Mouse (Mus musculus): ENCODE results near the gene Apom. TPM values are rescaled to one million over a fixed set of nuclear protein-coding genes. Genes with fewer than 3 reads are reported as not detected.

Apom gene
- total RNA-seq (2021): not detected

- DNase-seq (ENCODE audit: low spot score in 2 of 2): no peak
- intact Hi-C loops (cut with DNase I): no loop called here
Measured at GRCm38 (mm10) chr17:35131500-35132173, at the start of gene Apom. Gene Apom (minus strand): TSS chr17:35132050.

- no peak for DNase-seq (ENCODE audit: low spot score in 2 of 2)
- intact Hi-C loops (cut with DNase I): no loop called here
Measured at GRCm38 (mm10) chr17:35180093-35180492, 48.2 kb upstream of the Apom start.

- intact Hi-C loops (cut with DNase I): loop anchor here (2.0 kb wide), 1 partner anchor 54 kb away; the partner anchor contains the start of gene Atp6v1g2
- peak in 1 of 2 experiments; percentile 49 for DNase-seq (ENCODE audit: low spot score in 2 of 2)
Measured at GRCm38 (mm10) chr17:35178528-35178927, 46.7 kb upstream of the Apom start.

GRCm38 (mm10) chr17:35175968-35176367 lies 44.1 kb upstream of the Apom start, which contains the start of gene Aif1:
Gene Aif1 (minus strand): TSS chr17:35176068.
- intact Hi-C loops (cut with DNase I): no loop called here
- no peak for DNase-seq (ENCODE audit: low spot score in 2 of 2)

- intact Hi-C loops (cut with DNase I): no loop called here
- no peak for DNase-seq (ENCODE audit: low spot score in 2 of 2)
Measured at GRCm38 (mm10) chr17:35175382-35175781, 43.5 kb upstream of the Apom start.

GRCm38 (mm10) chr17:35174201-35174977 lies 42.5 kb upstream of the Apom start:
- intact Hi-C loops (cut with DNase I): no loop called here
- no peak for DNase-seq (ENCODE audit: low spot score in 2 of 2)

- intact Hi-C loops (cut with DNase I): no loop called here
- no peak for DNase-seq (ENCODE audit: low spot score in 2 of 2)
Measured at GRCm38 (mm10) chr17:35173329-35173728, 41.5 kb upstream of the Apom start.

GRCm38 (mm10) chr17:35172445-35173234 lies 40.8 kb upstream of the Apom start:
- DNase-seq (ENCODE audit: low spot score in 2 of 2): peak in 1 of 2 experiments; percentile 62

GRCm38 (mm10) chr17:35168541-35169207 lies 36.8 kb upstream of the Apom start:
- intact Hi-C loops (cut with DNase I): no loop called here
- DNase-seq (ENCODE audit: low spot score in 2 of 2): no peak

More at GRCm38 (mm10) chr17:35172445-35173234, 40.8 kb upstream of the Apom start:
- intact Hi-C loops (cut with DNase I): no loop called here

- no peak for DNase-seq (ENCODE audit: low spot score in 2 of 2)
- intact Hi-C loops (cut with DNase I): no loop called here
Measured at GRCm38 (mm10) chr17:35167794-35168193, 35.9 kb upstream of the Apom start.

GRCm38 (mm10) chr17:35166352-35167035 lies 34.6 kb upstream of the Apom start:
- intact Hi-C loops (cut with DNase I): no loop called here
- peak in 1 of 2 experiments; percentile 46 for DNase-seq (ENCODE audit: low spot score in 2 of 2)

GRCm38 (mm10) chr17:35165451-35166155 lies 33.8 kb upstream of the Apom start:
- intact Hi-C loops (cut with DNase I): loop anchor here (2.0 kb wide), 1 partner anchor 71 kb away; no protein-coding TSS in a partner anchor
- no peak for DNase-seq (ENCODE audit: low spot score in 2 of 2)

GRCm38 (mm10) chr17:35164568-35165450 lies 33.0 kb upstream of the Apom start, which contains the start of gene Prrc2a:
Gene Prrc2a (minus strand): TSS chr17:35164897.
- DNase-seq (ENCODE audit: low spot score in 2 of 2): peak; percentile 99
- intact Hi-C loops (cut with DNase I): loop anchor here (1.0 to 2.0 kb wide), 2 partner anchors 30 to 72 kb away; partner anchors contain the start of gene Bag6

GRCm38 (mm10) chr17:35164218-35164567 lies 32.3 kb upstream of the Apom start:
- intact Hi-C loops (cut with DNase I): loop anchor here (1.0 to 2.0 kb wide), 2 partner anchors 29 to 73 kb away; partner anchors contain the start of gene Bag6
- no peak for DNase-seq (ENCODE audit: low spot score in 2 of 2)

- no peak for DNase-seq (ENCODE audit: low spot score in 2 of 2)
- intact Hi-C loops (cut with DNase I): loop anchor here (1.0 to 2.0 kb wide), 2 partner anchors 28 to 73 kb away; partner anchors contain the start of gene Bag6
Measured at GRCm38 (mm10) chr17:35163326-35164081, 31.7 kb upstream of the Apom start.

GRCm38 (mm10) chr17:35162730-35163129 lies 30.9 kb upstream of the Apom start:
- intact Hi-C loops (cut with DNase I): no loop called here
- DNase-seq (ENCODE audit: low spot score in 2 of 2): no peak

All from left cerebral cortex, postnatal 36 days (tissue).